Mouse (Mus musculus): ENCODE data around the gene Vamp2.

Gene Vamp2

DNA sequence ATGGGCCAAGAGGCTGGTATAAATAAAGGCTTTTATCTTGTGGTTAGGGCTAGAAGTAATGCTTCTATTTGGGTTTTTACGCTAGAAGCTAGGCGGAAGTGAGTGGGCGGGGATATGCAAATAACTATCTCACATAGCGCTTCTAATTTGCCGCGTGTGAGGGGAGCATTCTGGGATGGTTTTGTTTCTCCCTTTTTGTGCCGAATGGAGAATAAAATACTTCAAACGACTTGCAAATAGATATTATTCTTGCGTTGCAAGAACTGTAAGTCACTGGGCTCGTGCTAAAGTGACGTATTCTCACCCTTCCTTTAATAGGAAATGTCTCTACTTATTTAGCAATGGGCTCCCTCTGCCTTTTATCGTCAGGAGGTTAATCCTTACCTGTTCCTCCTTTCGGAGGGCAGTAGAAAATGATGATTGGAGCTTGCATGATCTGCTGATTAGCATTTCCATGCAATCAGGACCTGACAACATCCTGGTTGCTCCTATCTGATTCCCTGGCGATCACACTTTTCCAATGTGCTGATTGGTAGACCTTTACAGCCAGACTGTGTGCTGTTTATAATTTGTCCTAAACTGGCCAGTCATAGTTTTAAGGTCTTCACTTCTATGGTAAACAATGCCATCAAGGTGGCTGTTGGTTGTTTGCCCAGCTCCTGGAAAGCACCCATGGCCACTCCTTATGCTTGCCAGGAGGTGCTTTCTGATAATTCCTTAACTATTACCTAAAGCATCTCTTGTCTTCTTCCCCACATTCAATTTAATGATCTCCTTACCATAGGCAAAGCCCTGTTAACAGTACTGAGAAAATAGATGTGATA lies 15.0 kb upstream of the Vamp2 start:
- peak; percentile 82 for TF ChIP-seq GATA4 (IDR thresholded peaks at IDR 0.05; ENCODE audit: insufficient replicate concordance, low read length)

GRCm38 (mm10) chr11:69073951-69074775 lies 14.1 kb upstream of the Vamp2 start:
- TF ChIP-seq GATA4 (IDR thresholded peaks at IDR 0.05; ENCODE audit: insufficient replicate concordance, low read length) = no peak

DNA sequence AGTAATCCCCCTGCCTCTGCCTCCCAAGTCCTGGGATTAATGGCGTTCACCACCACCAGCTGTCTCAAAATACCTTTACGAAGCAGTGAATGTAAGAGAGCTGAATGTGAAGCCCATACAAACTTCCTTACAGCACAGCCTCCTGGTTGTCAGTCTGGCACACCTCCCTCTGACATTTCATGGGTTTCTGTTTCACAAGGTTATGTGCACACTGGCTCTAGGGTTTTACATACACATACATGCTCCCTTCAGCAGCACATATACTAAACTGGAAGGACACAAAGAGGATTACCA lies 13.6 kb upstream of the Vamp2 start:
- TF ChIP-seq GATA4 (IDR thresholded peaks at IDR 0.05; ENCODE audit: insufficient replicate concordance, low read length) = no peak

DNA sequence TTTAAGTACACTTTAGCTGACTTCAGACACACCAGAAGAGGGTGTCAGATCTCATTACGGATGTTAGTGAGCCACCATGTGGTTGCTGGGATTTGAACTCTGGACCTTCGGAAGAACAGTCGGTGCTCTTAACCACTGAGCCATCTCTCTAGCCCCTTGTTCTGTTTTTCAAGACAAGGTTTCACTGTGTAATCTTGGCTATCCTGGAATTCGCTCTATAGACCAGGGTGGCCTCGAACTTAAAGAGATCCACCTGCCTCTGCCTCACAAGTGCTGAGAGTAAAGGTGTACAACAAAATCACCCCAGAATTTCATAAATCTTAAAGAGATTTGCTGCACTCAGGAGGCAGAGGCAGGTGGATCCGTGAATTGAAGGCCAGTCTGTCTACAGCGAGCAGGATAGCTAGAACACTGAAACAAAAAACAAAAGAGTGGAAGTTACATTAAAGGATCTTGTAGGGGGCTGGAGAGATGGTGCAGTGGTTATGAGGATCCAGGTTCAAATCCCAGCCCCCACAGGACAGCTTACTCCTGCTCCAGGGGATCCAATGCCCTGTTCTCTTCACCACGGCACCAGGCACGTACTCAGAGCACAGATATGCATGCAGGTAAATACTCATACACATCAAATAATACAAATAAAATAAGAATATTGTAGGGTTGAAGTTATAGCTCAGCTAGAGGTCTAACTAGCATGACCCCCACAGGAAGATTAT lies 12.4 kb upstream of the Vamp2 start:
- TF ChIP-seq GATA4 (IDR thresholded peaks at IDR 0.05; ENCODE audit: insufficient replicate concordance, low read length) = no peak

DNA sequence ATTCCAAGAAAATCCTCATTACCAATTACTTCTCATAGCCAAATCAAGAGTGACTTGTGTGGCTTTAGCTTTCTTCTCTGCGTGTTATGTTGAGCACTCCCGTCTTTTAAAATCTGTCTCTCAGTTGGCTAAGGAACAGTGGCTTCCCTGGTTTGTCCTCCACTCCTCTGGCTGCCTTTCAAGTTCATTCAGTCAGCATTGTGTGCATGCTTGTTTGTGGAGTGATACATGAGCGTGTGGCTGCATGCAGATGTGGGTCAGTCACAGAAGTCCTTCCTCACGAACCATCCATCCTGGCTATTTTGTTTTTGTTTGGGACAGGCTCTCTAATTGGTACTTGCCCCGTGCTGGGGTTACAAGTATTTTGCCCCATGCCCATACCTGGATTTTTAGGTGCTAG lies 11.7 kb upstream of the Vamp2 start:
- no peak for TF ChIP-seq GATA4 (IDR thresholded peaks at IDR 0.05; ENCODE audit: insufficient replicate concordance, low read length)

DNA sequence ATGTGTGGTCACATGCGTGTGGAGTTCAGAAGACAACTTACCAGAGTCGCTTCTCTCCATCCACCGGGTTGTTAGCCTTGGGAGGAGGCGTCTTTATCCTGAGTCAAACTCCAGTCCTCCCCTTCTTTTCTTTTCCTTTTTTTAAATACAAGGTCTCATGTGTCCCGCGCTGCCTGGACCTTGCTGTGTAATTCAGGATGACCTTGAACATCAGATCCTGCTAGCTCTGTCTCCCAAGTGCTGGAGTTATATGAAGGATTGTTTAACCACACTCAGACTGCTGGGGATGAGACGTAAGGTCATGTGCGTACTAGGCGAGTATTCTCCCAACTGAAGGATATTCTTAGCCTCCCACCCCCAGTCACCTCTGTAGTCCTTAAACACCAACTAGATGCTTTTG lies 11.0 kb upstream of the Vamp2 start:
- no peak for TF ChIP-seq GATA4 (IDR thresholded peaks at IDR 0.05; ENCODE audit: insufficient replicate concordance, low read length)

- TF ChIP-seq GATA4 (IDR thresholded peaks at IDR 0.05; ENCODE audit: insufficient replicate concordance, low read length) = no peak
Observed at GRCm38 (mm10) chr11:69078041-69078440, 10.2 kb upstream of the Vamp2 start.

DNA sequence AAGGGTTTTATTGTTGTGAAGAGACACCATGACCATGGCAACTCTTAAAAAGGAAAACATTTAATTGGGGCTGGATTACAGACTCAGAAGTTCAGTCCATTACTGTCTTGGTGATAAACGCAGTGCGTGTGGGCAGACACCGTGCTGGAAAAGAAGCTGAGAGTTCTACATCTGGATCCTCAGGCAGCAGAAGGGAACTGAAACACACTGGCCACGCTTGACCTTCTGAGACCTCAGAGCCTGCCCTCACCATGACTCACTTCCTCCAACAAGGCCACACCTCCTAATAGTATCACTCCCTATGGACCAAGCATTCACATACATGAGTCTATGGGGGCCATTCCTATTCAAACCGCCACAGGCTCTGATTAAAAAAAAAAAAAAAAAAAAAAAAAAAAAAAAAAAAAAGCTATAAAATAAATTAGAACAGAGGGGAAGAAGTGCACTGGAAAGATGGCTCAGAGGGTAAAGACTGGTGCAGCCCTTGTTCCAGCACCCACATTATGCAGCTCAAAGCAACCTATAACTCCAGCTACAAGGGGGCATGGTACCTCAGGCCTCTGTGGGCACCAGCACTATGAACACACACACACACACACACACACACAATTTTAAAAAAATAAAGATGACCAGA lies 9.4 kb upstream of the Vamp2 start:
- no peak for TF ChIP-seq GATA4 (IDR thresholded peaks at IDR 0.05; ENCODE audit: insufficient replicate concordance, low read length)

DNA sequence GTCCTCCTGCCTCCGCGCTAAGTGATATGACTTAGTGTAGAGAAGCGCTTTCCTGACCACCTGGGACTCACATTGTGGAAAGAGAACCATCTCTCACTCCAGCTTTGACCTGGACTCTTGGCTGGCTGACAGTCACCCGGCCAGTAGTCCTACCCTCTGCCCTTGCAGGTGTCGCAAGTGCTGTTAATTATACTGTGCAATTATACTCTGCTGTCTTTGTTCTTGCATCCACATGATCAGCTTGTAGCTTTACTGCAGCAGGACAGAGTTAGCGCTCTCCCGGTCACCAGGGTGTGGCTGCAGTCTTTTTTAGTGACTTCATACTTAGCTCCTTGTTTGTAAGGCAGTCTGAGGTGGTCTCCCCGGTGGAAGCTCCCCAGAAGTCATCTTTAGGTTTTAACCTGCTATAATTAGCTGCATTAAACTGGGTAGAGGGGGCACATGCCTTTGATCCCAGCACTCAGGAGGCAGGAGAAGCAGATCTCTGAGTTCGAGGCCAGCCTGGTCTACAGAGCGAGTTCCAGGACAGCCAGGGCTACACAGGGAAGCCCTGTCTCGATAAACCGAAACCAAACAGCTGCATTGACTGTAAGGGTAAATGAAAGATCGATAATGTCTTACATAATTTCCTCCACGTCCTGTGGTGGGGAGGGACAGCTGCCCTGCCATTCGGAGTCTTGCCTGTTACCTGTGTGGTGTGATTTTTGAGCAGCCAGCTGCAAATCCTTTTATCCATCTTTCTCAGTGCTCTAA lies 8.0 kb upstream of the Vamp2 start:
- no peak for TF ChIP-seq GATA4 (IDR thresholded peaks at IDR 0.05; ENCODE audit: insufficient replicate concordance, low read length)

DNA sequence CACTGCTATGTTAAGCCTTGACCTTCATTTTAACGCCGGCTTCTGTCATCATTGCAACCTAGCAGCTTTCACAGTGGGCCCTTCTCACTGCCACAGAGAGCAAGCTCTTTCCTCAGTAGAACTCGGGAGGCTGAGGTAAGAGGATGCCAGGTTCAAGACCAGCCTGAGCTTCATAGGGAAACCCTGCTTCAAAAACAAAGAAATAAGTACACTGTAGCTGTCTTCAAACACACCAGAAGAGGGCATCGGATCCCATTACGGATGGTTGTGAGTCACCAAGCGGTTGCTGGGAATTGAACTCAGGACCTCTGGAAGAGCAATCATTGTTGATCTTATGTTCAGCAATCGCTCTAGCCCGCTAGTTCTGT lies 7.5 kb upstream of the Vamp2 start:
- no peak for TF ChIP-seq GATA4 (IDR thresholded peaks at IDR 0.05; ENCODE audit: insufficient replicate concordance, low read length)

DNA sequence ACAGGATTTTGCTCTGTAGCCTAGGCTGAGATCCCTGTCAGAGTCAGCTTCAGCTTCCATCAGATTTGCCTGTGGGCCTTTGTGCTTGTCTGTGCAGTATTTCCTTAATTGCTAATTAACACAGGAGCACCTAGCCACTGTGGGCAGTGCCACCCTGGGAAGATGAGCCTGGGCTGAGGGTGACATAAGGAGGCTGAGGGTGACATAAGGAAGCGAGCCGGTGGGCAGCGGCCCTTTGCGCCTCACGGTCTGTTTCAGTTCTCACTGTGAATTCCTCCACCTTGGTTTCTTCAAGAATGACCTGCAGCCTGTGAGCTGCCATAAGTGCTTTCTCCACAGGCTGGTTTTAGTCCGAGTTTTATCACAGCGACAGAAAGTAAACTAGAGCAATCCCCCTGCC lies 6.7 kb upstream of the Vamp2 start:
- no peak for TF ChIP-seq GATA4 (IDR thresholded peaks at IDR 0.05; ENCODE audit: insufficient replicate concordance, low read length)

GRCm38 (mm10) chr11:69085608-69086007 lies 2.7 kb upstream of the Vamp2 start:
- no peak for TF ChIP-seq GATA4 (IDR thresholded peaks at IDR 0.05; ENCODE audit: insufficient replicate concordance, low read length)

DNA sequence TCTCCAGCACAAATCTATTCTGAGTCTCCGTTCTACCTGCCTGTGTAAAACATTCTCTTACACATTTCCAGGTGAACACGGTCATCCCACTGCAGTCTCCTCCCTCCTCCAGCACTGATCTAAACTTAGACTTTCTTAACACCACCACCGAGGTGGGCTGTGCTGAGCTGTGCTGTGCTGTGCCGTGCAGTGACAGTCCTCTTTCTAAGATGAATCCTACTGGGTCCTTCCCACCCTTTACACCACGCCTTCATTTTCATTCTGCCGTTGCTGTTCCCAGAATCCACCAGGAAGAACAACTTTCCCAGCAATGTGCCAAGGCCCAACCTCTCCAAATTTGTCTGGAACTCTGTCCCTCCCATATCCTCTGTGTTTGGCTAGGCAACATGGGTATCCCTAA lies 1.9 kb upstream of the Vamp2 start:
- no peak for TF ChIP-seq GATA4 (IDR thresholded peaks at IDR 0.05; ENCODE audit: insufficient replicate concordance, low read length)

DNA sequence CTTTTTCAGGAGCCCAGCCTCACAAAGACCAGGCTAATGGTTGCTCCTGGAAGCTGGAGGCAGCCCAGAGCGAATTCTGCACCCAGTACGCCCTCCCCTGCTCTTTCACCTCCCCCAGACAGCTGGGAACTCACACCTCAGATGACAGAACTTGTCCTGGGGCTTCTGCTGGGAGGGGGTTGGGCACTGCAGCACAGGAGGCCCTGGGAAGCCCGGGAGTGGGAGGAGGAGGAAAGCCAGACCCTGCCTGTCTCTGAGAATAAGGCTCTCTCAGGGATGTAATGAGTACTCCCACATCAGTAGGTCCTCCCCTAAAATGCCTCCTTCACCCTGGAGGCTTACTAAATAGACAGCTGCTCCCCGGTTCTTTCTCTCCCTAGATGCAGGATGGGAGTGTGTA lies 1.2 kb upstream of the Vamp2 start:
- TF ChIP-seq GATA4 (IDR thresholded peaks at IDR 0.05; ENCODE audit: insufficient replicate concordance, low read length) = no peak

GRCm38 (mm10) chr11:69087597-69087996 lies 693 bp upstream of the Vamp2 start:
- no peak for TF ChIP-seq GATA4 (IDR thresholded peaks at IDR 0.05; ENCODE audit: insufficient replicate concordance, low read length)

Measured in liver, adult (tissue).